Mouse (Mus musculus): ENCODE measurements around the gene Atp2a1.

- no peak for TF ChIP-seq CTCF (IDR thresholded peaks at IDR 0.05; ENCODE audit: control insufficient read depth, insufficient read depth, insufficient read length)
- TF ChIP-seq MAX (IDR thresholded peaks at IDR 0.05): no peak
- TF ChIP-seq CEBPB (IDR thresholded peaks at IDR 0.05; ENCODE audit: low read depth): no peak
- TF ChIP-seq USF1 (IDR thresholded peaks at IDR 0.05; ENCODE audit: low read depth): no peak
Observed at GRCm38 (mm10) chr7:126445104-126445815, 17.6 kb downstream of the Atp2a1 start.
